In genomic region chr7:44444886-44445527, GRCm38 (mm10) we compare ENCODE assay signal across 10 mouse cellular contexts. TPM values are rescaled to one million over a fixed set of nuclear protein-coding genes. Genes with fewer than 3 reads are reported as not detected.
A peak's percentile ranks its signal among the peaks of the same experiment; 100 is the strongest.
DNase-seq lines count a peak whose midpoint lies in the region; ATAC-seq lines count a peak whose summit lies in the region.
"Had no signal": no experiment of that assay in that cellular context is flagged by ENCODE, and none has a peak within 500 bp of the region (broad histone marks: within the 10 kb centered on the region; RNA-seq: fewer than 3 reads in every experiment).

No protein-coding gene starts in this region.

- peak overlapping the region; percentile 80 for H3K4me3 ChIP-seq in forebrain, embryonic 16.5 days (replicated peaks; ENCODE audit: low read length)
- no peak overlapping the region for H3K4me3 ChIP-seq in limb, embryonic 13.5 days

- peaks cover 9% of the 10 kb centered on the region; the same call in 1 of the 2 replicates for H3K36me3 ChIP-seq in forebrain, embryonic 16.5 days (ENCODE audit: control insufficient read depth, insufficient read depth)
- H3K36me3 ChIP-seq in limb, embryonic 13.5 days: no peaks in the 10 kb centered on the region

- peak overlapping the region; percentile 99 for H3K9ac ChIP-seq in forebrain, embryonic 16.5 days (replicated peaks; ENCODE audit: low read depth, low read length)
- H3K9ac ChIP-seq in limb, embryonic 13.5 days: peak overlapping the region; percentile 31; the same call in 1 of the 2 replicates

- H3K27ac ChIP-seq in forebrain, embryonic 16.5 days (ENCODE audit: low read length): no peak overlapping the region
- no peak overlapping the region for H3K27ac ChIP-seq in limb, embryonic 13.5 days

- peaks cover 57% of the 10 kb centered on the region for H3K4me1 ChIP-seq in forebrain, embryonic 16.5 days (replicated peaks; ENCODE audit: control insufficient read depth, insufficient read depth, low read length)
- H3K4me1 ChIP-seq in limb, embryonic 13.5 days: peaks cover 24% of the 10 kb centered on the region

- no peaks in the 10 kb centered on the region for H3K9me3 ChIP-seq in forebrain, embryonic 16.5 days (ENCODE audit: control insufficient read depth, low read length)
- H3K9me3 ChIP-seq in limb, embryonic 13.5 days: no peaks in the 10 kb centered on the region

- peak overlapping the region; percentile 98 for H3K4me2 ChIP-seq in forebrain, embryonic 16.5 days (ENCODE audit: low read length)
- no peak overlapping the region for H3K4me2 ChIP-seq in limb, embryonic 13.5 days (replicated peaks)
- H3K4me2 ChIP-seq: liver, embryonic 11.5 days had no signal

- DNase-seq in ZHBTc4 (ENCODE audit: low read depth, low spot score): peak; percentile 43
- peak; percentile 47 for DNase-seq in cerebellum, adult 8-10 months
- DNase-seq in frontal cortex, postnatal 36 days (ENCODE audit: low spot score in 2 of 2): no peak
- no peak for DNase-seq in natural killer cell, adult 2 months (ENCODE audit: low spot score in 2 of 2)
- DNase-seq in spleen, adult 12 weeks (ENCODE audit: low spot score): no peak
- DNase-seq in liver: no peak
- DNase-seq: right cerebral cortex, adult 18-20 months had no signal

- 40% methylated on average over 27 of the region's 29 CpGs for WGBS in forebrain, embryonic 16.5 days
- 8% methylated on average over 29 of the region's 29 CpGs for WGBS in limb, embryonic 13.5 days

- ATAC-seq in forebrain, embryonic 16.5 days: no peak
- ATAC-seq in limb, embryonic 13.5 days (ENCODE audit: low FRiP score, low read depth): no peak

- H3K27me3 ChIP-seq in forebrain, embryonic 16.5 days (replicated peaks; ENCODE audit: control insufficient read depth, insufficient read depth, low read length): no peaks in the 10 kb centered on the region
- peaks cover 92% of the 10 kb centered on the region for H3K27me3 ChIP-seq in limb, embryonic 13.5 days

RNA-seq across cellular contexts. Expression of gene Lrrc4b, which starts 16.2 kb away (rescaled TPM):
- polyA plus RNA-seq in forebrain, embryonic 16.5 days (2015; fragmentation: Nextera tagmentation; extraction: Ambion mirVana): 10.6 and 12.6 TPM in 2 replicates
- 1.00 and 1.2 TPM in 2 replicates for polyA plus RNA-seq in limb, embryonic 13.5 days (2015; fragmentation: Nextera tagmentation; extraction: Ambion mirVana)

RNA-seq across cellular contexts. Expression of gene Aspdh, which starts 20.2 kb away (rescaled TPM):
- polyA plus RNA-seq in forebrain, embryonic 16.5 days (2015; fragmentation: Nextera tagmentation; extraction: Ambion mirVana): 2.6 and 3.7 TPM in 2 replicates
- 0.36 TPM in 1 of 2 replicates, not detected in the other for polyA plus RNA-seq in limb, embryonic 13.5 days (2015; fragmentation: Nextera tagmentation; extraction: Ambion mirVana)

RNA-seq across cellular contexts. Expression of gene Josd2, which starts 22.8 kb away (rescaled TPM):
- 51.4 and 61.8 TPM in 2 replicates for polyA plus RNA-seq in forebrain, embryonic 16.5 days (2015; fragmentation: Nextera tagmentation; extraction: Ambion mirVana)
- 87.7 and 91.3 TPM in 2 replicates for polyA plus RNA-seq in limb, embryonic 13.5 days (2015; fragmentation: Nextera tagmentation; extraction: Ambion mirVana)

RNA-seq across cellular contexts. Expression of gene Emc10, which starts 51.3 kb away (rescaled TPM):
- polyA plus RNA-seq in forebrain, embryonic 16.5 days (2015; fragmentation: Nextera tagmentation; extraction: Ambion mirVana): 120 and 127 TPM in 2 replicates
- 104 and 106 TPM in 2 replicates for polyA plus RNA-seq in limb, embryonic 13.5 days (2015; fragmentation: Nextera tagmentation; extraction: Ambion mirVana)

RNA-seq across cellular contexts. Expression of gene Fam71e1, which starts 51.4 kb away (rescaled TPM):
- polyA plus RNA-seq in forebrain, embryonic 16.5 days (2015; fragmentation: Nextera tagmentation; extraction: Ambion mirVana): 22.2 and 28.9 TPM in 2 replicates
- polyA plus RNA-seq in limb, embryonic 13.5 days (2015; fragmentation: Nextera tagmentation; extraction: Ambion mirVana): 22.4 and 22.9 TPM in 2 replicates

Comparison
In these comparisons a context has a peak if more than half of its experiments do, and no peak if none do; other contexts are left out.
1. DNase-seq: peak in ZHBTc4 (single experiment) and cerebellum, adult 8-10 months (single experiment); none in frontal cortex, postnatal 36 days (0 of 2), natural killer cell, adult 2 months (0 of 2), spleen, adult 12 weeks (single experiment) and liver (single experiment).